Mouse (Mus musculus) lung, postnatal 0 days (tissue): Measurements from ENCODE around the gene Ankfn1.

Experiments used
- CTCF ChIP-seq: IDR thresholded peaks from 2 replicates; pipeline ENCODE4 v1.5.1; 2016; ENCODE audit warnings: antibody characterized with exemption, mild to moderate bottlenecking
- EP300 ChIP-seq: IDR thresholded peaks from 2 replicates; pipeline ENCODE4 v1.6.1; 2016; ENCODE audit warnings: antibody characterized with exemption, mild to moderate bottlenecking, control low read depth

DNA sequence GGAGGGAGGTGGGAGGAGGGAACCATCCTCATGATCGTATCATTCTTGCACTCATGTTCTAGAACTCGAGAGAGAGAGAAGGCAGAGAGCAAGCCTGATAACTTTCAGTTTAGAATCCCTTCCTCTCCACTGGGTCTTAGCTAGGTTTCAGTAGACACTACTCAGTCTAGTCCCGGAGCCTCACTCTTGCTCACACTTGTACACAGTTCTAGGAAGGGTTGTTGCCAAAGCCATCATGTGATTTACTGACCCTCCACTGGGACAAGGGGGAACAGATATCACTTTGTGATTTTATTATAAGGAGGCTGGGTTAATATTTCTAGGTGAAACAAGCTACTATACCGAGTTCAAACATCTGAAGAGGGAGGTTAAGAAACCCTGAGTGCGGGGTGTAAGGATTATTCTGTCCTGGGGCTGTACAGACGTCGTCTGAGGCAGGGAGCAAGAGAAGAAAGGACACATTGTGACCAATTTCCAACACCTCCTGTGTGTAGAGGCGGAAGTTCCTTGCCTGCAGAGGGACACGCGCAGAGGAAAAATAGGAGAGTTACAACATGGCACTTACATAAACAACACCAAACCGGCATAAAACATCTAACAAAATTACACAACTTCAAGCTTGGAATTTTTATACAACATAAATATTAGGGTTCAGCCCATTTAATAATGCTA is 356.6 kb downstream of the Ankfn1 start:
- TF ChIP-seq CTCF (no peak), EP300 (0 out of 2 replicates have a peak, but pooled peaks have one; percentile 10)
